In genomic region chr3:50443421-50443916, GRCm38 (mm10) we compare ENCODE assay signal across 8 mouse cellular contexts. TPM values are rescaled to one million over a fixed set of nuclear protein-coding genes. Genes with fewer than 3 reads are reported as not detected.
DNase-seq lines count a peak whose midpoint lies in the region; ATAC-seq and TF ChIP-seq lines count a peak whose summit lies in the region.

TSS of gene Slc7a11 (minus strand) at chr3:50443614.

- no peak for TF ChIP-seq CTCF in kidney, adult 2 months (conservative IDR thresholded peaks at IDR 0.05; ENCODE audit: insufficient read depth, insufficient read length, low read depth, low read length)
- no peak for TF ChIP-seq CTCF in forebrain, postnatal 0 days (IDR thresholded peaks at IDR 0.05; ENCODE audit: low read depth)

- H3K4me1 ChIP-seq in kidney, adult 2 months (ENCODE audit: control insufficient read depth, insufficient read depth, low read length) = no peaks in the 10 kb centered on the region
- 0 out of 2 replicates have a peak, but pooled peaks cover 8% of the 10 kb centered on the region for H3K4me1 ChIP-seq in forebrain, postnatal 0 days (ENCODE audit: insufficient read depth)
- 0 out of 2 replicates have a peak, but pooled peaks cover 7% of the 10 kb centered on the region for H3K4me1 ChIP-seq in kidney, embryonic 15.5 days
- H3K4me1 ChIP-seq in liver, embryonic 16.5 days (ENCODE audit: control insufficient read depth, low read depth, low read length) = no peaks in the 10 kb centered on the region

- peak; percentile 62 for ATAC-seq in forebrain, postnatal 0 days
- ATAC-seq in kidney, embryonic 15.5 days (replicated peaks; ENCODE audit: low FRiP score) = peak; percentile 81
- peak; percentile 67 for ATAC-seq in liver, embryonic 16.5 days (ENCODE audit: low read depth)

- peak; percentile 20 for DNase-seq in kidney, adult 2 months
- no peak for DNase-seq in kidney, adult 8-10 months
- DNase-seq in adrenal gland, postnatal 14 days = peak; percentile 50
- DNase-seq in forebrain, postnatal 0 days = peak; percentile 53
- peak; percentile 43 for DNase-seq in neural tube, embryonic 10.5 days (ENCODE audit: extremely low spot score, low spot score)
- peak; percentile 71 for DNase-seq in thymus, postnatal 4 days

- peak within 1 kb of the TSS; percentile 65 for H3K4me2 ChIP-seq in forebrain, postnatal 0 days (ENCODE audit: low read depth)
- H3K4me2 ChIP-seq in kidney, embryonic 15.5 days = peak within 1 kb of the TSS; percentile 65
- peak within 1 kb of the TSS; percentile 54 for H3K4me2 ChIP-seq in liver, embryonic 16.5 days (ENCODE audit: low read depth, low read length)

- H3K27me3 ChIP-seq in kidney, adult 2 months (replicated peaks; ENCODE audit: control insufficient read depth, insufficient read depth, low read length) = no peaks in the 10 kb centered on the region
- no peaks in the 10 kb centered on the region for H3K27me3 ChIP-seq in forebrain, postnatal 0 days (ENCODE audit: insufficient read depth, low read length)
- H3K27me3 ChIP-seq in kidney, embryonic 15.5 days = no peaks in the 10 kb centered on the region
- no peaks in the 10 kb centered on the region for H3K27me3 ChIP-seq in liver, embryonic 16.5 days (ENCODE audit: control insufficient read depth, insufficient read depth, low read depth, low read length)

- no peaks in the 10 kb centered on the region for H3K36me3 ChIP-seq in kidney, adult 2 months (ENCODE audit: control insufficient read depth, insufficient read depth, low read length)
- no peaks in the 10 kb centered on the region for H3K36me3 ChIP-seq in forebrain, postnatal 0 days (ENCODE audit: insufficient read depth)
- H3K36me3 ChIP-seq in kidney, embryonic 15.5 days = no peaks in the 10 kb centered on the region
- H3K36me3 ChIP-seq in liver, embryonic 16.5 days (ENCODE audit: control insufficient read depth, insufficient read depth) = no peaks in the 10 kb centered on the region

- no peaks in the 10 kb centered on the region for H3K9me3 ChIP-seq in forebrain, postnatal 0 days (ENCODE audit: low read length)
- no peaks in the 10 kb centered on the region for H3K9me3 ChIP-seq in kidney, embryonic 15.5 days (replicated peaks)
- H3K9me3 ChIP-seq in liver, embryonic 16.5 days (replicated peaks; ENCODE audit: control insufficient read depth, low read length) = no peaks in the 10 kb centered on the region

- WGBS in kidney, adult 2 months = 5% methylated on average over 11 of the region's 11 CpGs
- under 1% methylated on average over 11 of the region's 11 CpGs for WGBS in forebrain, postnatal 0 days
- WGBS in kidney, embryonic 15.5 days = 4% methylated on average over 11 of the region's 11 CpGs
- 2% methylated on average over 11 of the region's 11 CpGs for WGBS in liver, embryonic 16.5 days (ENCODE audit: insufficient replicate concordance)

- no peak within 1 kb of the TSS for H3K27ac ChIP-seq in kidney, adult 2 months (ENCODE audit: insufficient read depth, low read depth, low read length)
- no peak within 1 kb of the TSS for H3K27ac ChIP-seq in forebrain, postnatal 0 days (ENCODE audit: low read depth, low read length)
- no peak within 1 kb of the TSS for H3K27ac ChIP-seq in kidney, embryonic 15.5 days
- no peak within 1 kb of the TSS for H3K27ac ChIP-seq in liver, embryonic 16.5 days (ENCODE audit: low read length)

- TF ChIP-seq POLR2A in kidney, adult 2 months (IDR thresholded peaks at IDR 0.05; ENCODE audit: low read depth, low read length) = no peak

- H3K9ac ChIP-seq in forebrain, postnatal 0 days = peak within 1 kb of the TSS; percentile 25; the same call in 1 of the 2 replicates
- no peak within 1 kb of the TSS for H3K9ac ChIP-seq in kidney, embryonic 15.5 days
- H3K9ac ChIP-seq in liver, embryonic 16.5 days (ENCODE audit: low read depth, low read length) = peak within 1 kb of the TSS; percentile 37; the same call in 1 of the 2 replicates

- H3K4me3 ChIP-seq in kidney, adult 2 months (ENCODE audit: insufficient read depth, low read depth, low read length) = 0 out of 2 replicates have a peak within 1 kb of the TSS, but pooled peaks have one; percentile 9
- peak within 1 kb of the TSS; percentile 29 for H3K4me3 ChIP-seq in forebrain, postnatal 0 days (ENCODE audit: low read depth, low read length)
- peak within 1 kb of the TSS; percentile 39 for H3K4me3 ChIP-seq in kidney, embryonic 15.5 days (replicated peaks)
- H3K4me3 ChIP-seq in liver, embryonic 16.5 days (ENCODE audit: low read depth, low read length) = peak within 1 kb of the TSS; percentile 43

RNA-seq across cellular contexts. Expression of gene Slc7a11, which starts in this region (rescaled TPM):
- 0.03 and 0.23 TPM in 2 replicates for polyA plus RNA-seq in kidney, adult 2 months (2012; rRNA removed)
- total RNA-seq in adrenal gland, postnatal 14 days (2021) = 0.41 and 0.63 TPM in 2 replicates
- total RNA-seq in forebrain, postnatal 0 days (2014; rRNA removed) = 12.9 and 19.0 TPM in 2 replicates
- polyA plus RNA-seq in forebrain, postnatal 0 days (2015; fragmentation: Nextera tagmentation; extraction: Ambion mirVana) = 2.5 and 3.8 TPM in 2 replicates
- 0.19 and 0.29 TPM in 2 replicates for polyA plus RNA-seq in kidney, embryonic 15.5 days (2015; fragmentation: Nextera tagmentation; extraction: Ambion mirVana)
- 0.13 and 0.26 TPM in 2 replicates for polyA plus RNA-seq in liver, embryonic 16.5 days (2015; fragmentation: Nextera tagmentation; extraction: Ambion mirVana)

Comparison
In these comparisons a context has a peak if more than half of its experiments do, and no peak if none do; other contexts are left out.
1. Peak in DNase-seq and H3K4me3 ChIP-seq in kidney, adult 2 months; RNA of the gene not detected or under 1 TPM.
2. Peak in DNase-seq in adrenal gland, postnatal 14 days; RNA of the gene not detected or under 1 TPM.
3. Peak in ATAC-seq, H3K4me3 ChIP-seq and H3K4me2 ChIP-seq in kidney, embryonic 15.5 days; RNA of the gene not detected or under 1 TPM.
4. Peak in ATAC-seq, H3K4me3 ChIP-seq, H3K9ac ChIP-seq and H3K4me2 ChIP-seq in liver, embryonic 16.5 days; RNA of the gene not detected or under 1 TPM.
5. DNase-seq: peak in forebrain, postnatal 0 days (single experiment), neural tube, embryonic 10.5 days (single experiment) and thymus, postnatal 4 days (single experiment); none in kidney, adult 8-10 months (0 of 2).
6. Peak in every context shown above with its lines, with median percentiles within 50 percentile points of each other: H3K4me3 ChIP-seq, ATAC-seq and H3K4me2 ChIP-seq.